Mouse (Mus musculus): ENCODE results near the gene Gjb3. TPM values are rescaled to one million over a fixed set of nuclear protein-coding genes. Genes with fewer than 3 reads are reported as not detected.

The Gjb3 gene
- total and polyA plus RNA-seq, 2 experiments: not detected

GRCm38 (mm10) chr4:127363331-127363730, 32.7 kb upstream of the Gjb3 start:
- WGBS: 54% methylated on average over 4 of the region's 4 CpGs
- TF ChIP-seq POLR2A (IDR thresholded peaks at IDR 0.05; ENCODE audit: extremely low read depth, insufficient read depth, low read length): no peak
- TF ChIP-seq CTCF (IDR thresholded peaks at IDR 0.05; ENCODE audit: low read depth, low read length): peak; percentile 36; the same call in 1 of the 2 replicates
- no peaks in the 10 kb centered on the region for H3K79me2 ChIP-seq (ENCODE audit: control insufficient read depth, insufficient read depth, low read length)
- no peak for DNase-seq (ENCODE audit: extremely low read depth, low read depth, low spot score)
- no peak overlapping the region for H3K27ac ChIP-seq (replicated peaks; ENCODE audit: insufficient read depth, low read depth, low read length)
- H3K4me3 ChIP-seq (ENCODE audit: insufficient read depth, low read depth, low read length): no peak overlapping the region
- no peaks in the 10 kb centered on the region for H3K36me3 ChIP-seq (ENCODE audit: control insufficient read depth, insufficient read depth, low read length)
- H3K4me1 ChIP-seq (ENCODE audit: control insufficient read depth, insufficient read depth, low read length): no peaks in the 10 kb centered on the region
- no peaks in the 10 kb centered on the region for H3K27me3 ChIP-seq (ENCODE audit: control insufficient read depth, insufficient read depth, low read length)
- H3K9ac ChIP-seq (ENCODE audit: low read depth, low read length): no peak overlapping the region

- no peak for TF ChIP-seq CTCF (IDR thresholded peaks at IDR 0.05; ENCODE audit: low read depth, low read length)
- no peak for TF ChIP-seq POLR2A (IDR thresholded peaks at IDR 0.05; ENCODE audit: extremely low read depth, insufficient read depth, low read length)
- Histone ChIP-seq H3K27ac (replicated peaks; ENCODE audit: insufficient read depth, low read depth, low read length) (no peak overlapping the region), H3K27me3 (ENCODE audit: control insufficient read depth, insufficient read depth, low read length) (no peaks in the 10 kb centered on the region), H3K9ac (ENCODE audit: low read depth, low read length) (no peak overlapping the region), H3K36me3 (ENCODE audit: control insufficient read depth, insufficient read depth, low read length) (no peaks in the 10 kb centered on the region), H3K79me2 (ENCODE audit: control insufficient read depth, insufficient read depth, low read length) (no peaks in the 10 kb centered on the region), H3K4me1 (ENCODE audit: control insufficient read depth, insufficient read depth, low read length) (no peaks in the 10 kb centered on the region), H3K4me3 (ENCODE audit: insufficient read depth, low read depth, low read length) (no peak overlapping the region)
- DNase-seq (ENCODE audit: extremely low read depth, low read depth, low spot score): no peak
- WGBS: 80% methylated on average over 3 of the region's 3 CpGs
These were observed 31.9 kb upstream of the Gjb3 start for GRCm38 (mm10) chr4:127362520-127362919.

GRCm38 (mm10) chr4:127358018-127358417, 27.4 kb upstream of the Gjb3 start, which contains the start of gene Gjb5:
TSS of gene Gjb5 (minus strand) at chr4:127358181.
- H3K4me3 ChIP-seq (ENCODE audit: insufficient read depth, low read depth, low read length): no peak within 1 kb of the TSS
- H3K79me2 ChIP-seq (ENCODE audit: control insufficient read depth, insufficient read depth, low read length): no peaks in the 10 kb centered on the region
- no peaks in the 10 kb centered on the region for H3K27me3 ChIP-seq (ENCODE audit: control insufficient read depth, insufficient read depth, low read length)
- no peaks in the 10 kb centered on the region for H3K36me3 ChIP-seq (ENCODE audit: control insufficient read depth, insufficient read depth, low read length)
- no peak for DNase-seq (ENCODE audit: extremely low read depth, low read depth, low spot score)
- H3K27ac ChIP-seq (replicated peaks; ENCODE audit: insufficient read depth, low read depth, low read length): no peak within 1 kb of the TSS
- no peak for TF ChIP-seq POLR2A (IDR thresholded peaks at IDR 0.05; ENCODE audit: extremely low read depth, insufficient read depth, low read length)
- no peak for TF ChIP-seq CTCF (IDR thresholded peaks at IDR 0.05; ENCODE audit: low read depth, low read length)
- H3K9ac ChIP-seq (ENCODE audit: low read depth, low read length): no peak within 1 kb of the TSS
- no peaks in the 10 kb centered on the region for H3K4me1 ChIP-seq (ENCODE audit: control insufficient read depth, insufficient read depth, low read length)
- 30% methylated on average over 5 of the region's 5 CpGs for WGBS

GRCm38 (mm10) chr4:127354506-127355485, 24.2 kb upstream of the Gjb3 start:
- 54% methylated on average over 15 of the region's 15 CpGs for WGBS
- H3K79me2 ChIP-seq (ENCODE audit: control insufficient read depth, insufficient read depth, low read length): no peaks in the 10 kb centered on the region
- no peaks in the 10 kb centered on the region for H3K27me3 ChIP-seq (ENCODE audit: control insufficient read depth, insufficient read depth, low read length)
- H3K9ac ChIP-seq (ENCODE audit: low read depth, low read length): no peak overlapping the region
- no peak overlapping the region for H3K27ac ChIP-seq (replicated peaks; ENCODE audit: insufficient read depth, low read depth, low read length)
- no peaks in the 10 kb centered on the region for H3K36me3 ChIP-seq (ENCODE audit: control insufficient read depth, insufficient read depth, low read length)
- H3K4me1 ChIP-seq (ENCODE audit: control insufficient read depth, insufficient read depth, low read length): no peaks in the 10 kb centered on the region
- TF ChIP-seq CTCF (IDR thresholded peaks at IDR 0.05; ENCODE audit: low read depth, low read length): no peak
- no peak for TF ChIP-seq POLR2A (IDR thresholded peaks at IDR 0.05; ENCODE audit: extremely low read depth, insufficient read depth, low read length)
- H3K4me3 ChIP-seq (ENCODE audit: insufficient read depth, low read depth, low read length): no peak overlapping the region
- no peak for DNase-seq (ENCODE audit: extremely low read depth, low read depth, low spot score)

- Histone ChIP-seq H3K27me3 (ENCODE audit: control insufficient read depth, insufficient read depth, low read length) (no peaks in the 10 kb centered on the region), H3K79me2 (ENCODE audit: control insufficient read depth, insufficient read depth, low read length) (no peaks in the 10 kb centered on the region), H3K4me3 (ENCODE audit: insufficient read depth, low read depth, low read length) (no peak within 1 kb of the TSS), H3K4me1 (ENCODE audit: control insufficient read depth, insufficient read depth, low read length) (no peaks in the 10 kb centered on the region), H3K36me3 (ENCODE audit: control insufficient read depth, insufficient read depth, low read length) (no peaks in the 10 kb centered on the region), H3K27ac (replicated peaks; ENCODE audit: insufficient read depth, low read depth, low read length) (no peak within 1 kb of the TSS), H3K9ac (ENCODE audit: low read depth, low read length) (no peak within 1 kb of the TSS)
- TF ChIP-seq CTCF (IDR thresholded peaks at IDR 0.05; ENCODE audit: low read depth, low read length): no peak
- no peak for TF ChIP-seq POLR2A (IDR thresholded peaks at IDR 0.05; ENCODE audit: extremely low read depth, insufficient read depth, low read length)
- no peak for DNase-seq (ENCODE audit: extremely low read depth, low read depth, low spot score)
- 75% methylated on average over 8 of the region's 8 CpGs for WGBS
These were observed 23.4 kb upstream of the Gjb3 start, which contains the start of gene Gjb4 for GRCm38 (mm10) chr4:127353951-127354438. TSS of gene Gjb4 (minus strand) at chr4:127354081.
